Mouse (Mus musculus) E14TG2a.4 (cell line): ENCODE data around the gene Plekhm3.

Experiments used
- CTCF ChIP-seq: conservative IDR thresholded peaks from 2 replicates; pipeline ENCODE4 v1.5.1; 2014; ENCODE audit warnings: low read length
- NANOG ChIP-seq: IDR thresholded peaks from 2 replicates; pipeline ENCODE4 v1.6.1; 2014; ENCODE audit warnings: borderline replicate concordance, low read length, mixed read lengths
- POU5F1 ChIP-seq: IDR thresholded peaks from 2 replicates; pipeline ENCODE4 v1.6.1; 2014; ENCODE audit warnings: low read length, borderline replicate concordance

GRCm38 (mm10) chr1:64753668-64754067, 203.0 kb downstream of the Plekhm3 start:
- no peak for TF ChIP-seq CTCF
- no peak for TF ChIP-seq POU5F1
- TF ChIP-seq NANOG, result no peak
